Comparison of ENCODE assay signal across 10 mouse cellular contexts in genomic region chr4:53832321-53832720, GRCm38 (mm10). TPM values are rescaled to one million over a fixed set of nuclear protein-coding genes. Genes with fewer than 3 reads are reported as not detected.
DNase-seq lines count a peak whose midpoint lies in the region; ATAC-seq and TF ChIP-seq lines count a peak whose summit lies in the region.
"Had no signal": no experiment of that assay in that cellular context is flagged by ENCODE, and none has a peak within 500 bp of the region (broad histone marks: within the 10 kb centered on the region; RNA-seq: fewer than 3 reads in every experiment).

No protein-coding gene starts in this region.

- H3K9ac ChIP-seq in hindbrain, postnatal 0 days (replicated peaks; ENCODE audit: low read length): no peak overlapping the region

- WGBS in hindbrain, embryonic 10.5 days: 49% methylated on average over 3 of the region's 3 CpGs
- WGBS in hindbrain, postnatal 0 days: 29% methylated on average over 3 of the region's 3 CpGs

- no peak overlapping the region for H3K4me3 ChIP-seq in hindbrain, embryonic 10.5 days
- H3K4me3 ChIP-seq in hindbrain, postnatal 0 days (ENCODE audit: low read length): no peak overlapping the region

- DNase-seq in hindbrain, embryonic 10.5 days (ENCODE audit: low spot score): peak; percentile 15
- no peak for DNase-seq in hindbrain, postnatal 0 days (ENCODE audit: low spot score)
- peak; percentile 45 for DNase-seq in CD4-positive helper T cell, adult 2 months (ENCODE audit: low read depth, low spot score)
- DNase-seq in layer of hippocampus, adult 9-11 months: peak; percentile 76
- no peak for DNase-seq in urinary bladder, postnatal 10 days (ENCODE audit: low spot score)
- DNase-seq in thymus, postnatal 25 days: no peak
- no peak for DNase-seq in gastrocnemius, adult 8-10 months (ENCODE audit: low spot score in 2 of 2)
- DNase-seq: gastrocnemius, postnatal 14 days; retina, postnatal 1 day had no signal

- no peak overlapping the region for H3K4me2 ChIP-seq in hindbrain, postnatal 0 days (ENCODE audit: low read depth, low read length)

- H3K9me3 ChIP-seq in hindbrain, embryonic 10.5 days: no peaks in the 10 kb centered on the region
- no peaks in the 10 kb centered on the region for H3K9me3 ChIP-seq in hindbrain, postnatal 0 days (ENCODE audit: low read length)

- H3K27ac ChIP-seq in hindbrain, embryonic 10.5 days: 0 out of 2 replicates have a peak overlapping the region, but pooled peaks have one; percentile 16
- H3K27ac ChIP-seq in hindbrain, postnatal 0 days: no peak overlapping the region

- H3K36me3 ChIP-seq in hindbrain, embryonic 10.5 days: no peaks in the 10 kb centered on the region
- no peaks in the 10 kb centered on the region for H3K36me3 ChIP-seq in hindbrain, postnatal 0 days (ENCODE audit: insufficient read depth, low read length)

- no peaks in the 10 kb centered on the region for H3K27me3 ChIP-seq in hindbrain, embryonic 10.5 days (ENCODE audit: insufficient read depth, poor library complexity, severe bottlenecking)
- no peaks in the 10 kb centered on the region for H3K27me3 ChIP-seq in hindbrain, postnatal 0 days (ENCODE audit: insufficient read depth, low read length)

- ATAC-seq in hindbrain, postnatal 0 days: no peak
- ATAC-seq in granulocyte monocyte progenitor cell, adult 5-6 weeks (replicated peaks; ENCODE audit: poor library complexity, severe bottlenecking): peak; percentile 87

- H3K4me1 ChIP-seq in hindbrain, embryonic 10.5 days (replicated peaks): peaks cover 15% of the 10 kb centered on the region
- H3K4me1 ChIP-seq in hindbrain, postnatal 0 days (ENCODE audit: insufficient read depth, low read length): no peaks in the 10 kb centered on the region; the same call in 1 of the 2 replicates

- no peak for TF ChIP-seq CTCF in hindbrain, postnatal 0 days (IDR thresholded peaks at IDR 0.05; ENCODE audit: low read depth)

RNA-seq across cellular contexts. Expression of gene Tmem38b, which starts 6.5 kb away (rescaled TPM):
- 3.8 TPM in 2 replicates for polyA plus RNA-seq in hindbrain, embryonic 10.5 days (2016; fragmentation: Nextera tagmentation; extraction: Ambion mirVana)
- total RNA-seq in hindbrain, postnatal 0 days (2014; rRNA removed): 3.3 and 3.6 TPM in 2 replicates
- polyA plus RNA-seq in hindbrain, postnatal 0 days (2015; fragmentation: Nextera tagmentation; extraction: Ambion mirVana): 6.2 and 7.0 TPM in 2 replicates
- 20.9 and 32.1 TPM in 2 replicates for total RNA-seq in granulocyte monocyte progenitor cell, adult 5-6 weeks (2014; fragmentation: Nextera tagmentation)
- 16.9 and 19.7 TPM in 2 replicates for total RNA-seq in granulocyte monocyte progenitor cell, adult 5-6 weeks (2017)
- 10 to 100 TPM; 56.5 to 89.2 (median 63.7) TPM for total RNA-seq in gastrocnemius, adult 8-10 months (2022)

RNA-seq across cellular contexts. Expression of gene Tal2, which starts 52.8 kb away (rescaled TPM):
- polyA plus RNA-seq in hindbrain, embryonic 10.5 days (2016; fragmentation: Nextera tagmentation; extraction: Ambion mirVana): 0.85 and 1.7 TPM in 2 replicates
- total RNA-seq in hindbrain, postnatal 0 days (2014; rRNA removed): 0.42 TPM in 1 of 2 replicates, not detected in the other
- 0.16 TPM in 1 of 2 replicates, not detected in the other for polyA plus RNA-seq in hindbrain, postnatal 0 days (2015; fragmentation: Nextera tagmentation; extraction: Ambion mirVana)
- total RNA-seq in granulocyte monocyte progenitor cell, adult 5-6 weeks (2014; fragmentation: Nextera tagmentation): 0.43 TPM in 1 of 2 replicates, not detected in the other
- total RNA-seq in granulocyte monocyte progenitor cell, adult 5-6 weeks (2017): not detected in 2 replicates
- total RNA-seq in gastrocnemius, adult 8-10 months (2022): under 1 TPM; 0.51 to 0.76 (median 0.61) TPM

Comparison
In these comparisons a context has a peak if more than half of its experiments do, and no peak if none do; other contexts are left out.
1. DNase-seq: peak in hindbrain, embryonic 10.5 days (single experiment), CD4-positive helper T cell, adult 2 months (single experiment) and layer of hippocampus, adult 9-11 months (single experiment); none in hindbrain, postnatal 0 days (single experiment), urinary bladder, postnatal 10 days (single experiment), thymus, postnatal 25 days (single experiment) and gastrocnemius, adult 8-10 months (0 of 2).